Comparison of ENCODE assay signal across 19 mouse cellular contexts in genomic region chr10:76956200-76956599, GRCm38 (mm10). TPM values are rescaled to one million over a fixed set of nuclear protein-coding genes. Genes with fewer than 3 reads are reported as not detected.
A peak's percentile ranks its signal among the peaks of the same experiment; 100 is the strongest.
DNase-seq lines count a peak whose midpoint lies in the region; ATAC-seq and TF ChIP-seq lines count a peak whose summit lies in the region.
"Had no signal": no experiment of that assay in that cellular context is flagged by ENCODE, and none has a peak within 500 bp of the region (broad histone marks: within the 10 kb centered on the region; RNA-seq: fewer than 3 reads in every experiment).

No protein-coding gene starts in this region.

- no peak for TF ChIP-seq CTCF in kidney, adult 2 months (conservative IDR thresholded peaks at IDR 0.05; ENCODE audit: insufficient read depth, insufficient read length, low read depth, low read length)
- TF ChIP-seq CTCF in kidney, postnatal 0 days (IDR thresholded peaks at IDR 0.05; ENCODE audit: low read depth): no peak
- no peak for TF ChIP-seq CTCF in cerebellum, adult 2 months (IDR thresholded peaks at IDR 0.05; ENCODE audit: borderline replicate concordance, insufficient read depth, low read depth, low read length)

- H3K9me3 ChIP-seq in kidney, embryonic 14.5 days (ENCODE audit: control insufficient read depth, low read length): no peaks in the 10 kb centered on the region
- no peaks in the 10 kb centered on the region for H3K9me3 ChIP-seq in kidney, postnatal 0 days (replicated peaks; ENCODE audit: low read length)
- H3K9me3 ChIP-seq: embryonic facial prominence, embryonic 15.5 days; heart, embryonic 12.5 days; hindbrain, embryonic 15.5 days; limb, embryonic 10.5 days; megakaryocyte, embryonic 14.5 days had no signal

- peaks cover 11% of the 10 kb centered on the region for H3K4me1 ChIP-seq in kidney, adult 2 months (ENCODE audit: control insufficient read depth, insufficient read depth, low read length)
- H3K4me1 ChIP-seq in kidney, embryonic 14.5 days (ENCODE audit: control insufficient read depth, insufficient read depth, low read length): 0 out of 2 replicates have a peak, but pooled peaks cover 9% of the 10 kb centered on the region
- no peaks in the 10 kb centered on the region; the same call in 1 of the 2 replicates for H3K4me1 ChIP-seq in kidney, postnatal 0 days (replicated peaks; ENCODE audit: insufficient read depth, low read length)
- H3K4me1 ChIP-seq in cerebellum, adult 2 months (ENCODE audit: control insufficient read depth, insufficient read depth, low read length): peaks cover 5% of the 10 kb centered on the region

- H3K27me3 ChIP-seq in kidney, adult 2 months (replicated peaks; ENCODE audit: control insufficient read depth, insufficient read depth, low read length): no peaks in the 10 kb centered on the region
- H3K27me3 ChIP-seq in kidney, embryonic 14.5 days (ENCODE audit: control insufficient read depth, insufficient read depth, low read length): no peaks in the 10 kb centered on the region
- H3K27me3 ChIP-seq in kidney, postnatal 0 days (ENCODE audit: insufficient read depth, low read length): no peaks in the 10 kb centered on the region
- H3K27me3 ChIP-seq in cerebellum, adult 2 months (ENCODE audit: control insufficient read depth, insufficient read depth, low read length): no peaks in the 10 kb centered on the region
- H3K27me3 ChIP-seq: embryonic facial prominence, embryonic 15.5 days; hindbrain, embryonic 15.5 days had no signal

- no peaks in the 10 kb centered on the region for H3K36me3 ChIP-seq in kidney, adult 2 months (ENCODE audit: control insufficient read depth, insufficient read depth, low read length)
- H3K36me3 ChIP-seq in kidney, embryonic 14.5 days (ENCODE audit: control insufficient read depth, insufficient read depth, low read length): no peaks in the 10 kb centered on the region
- no peaks in the 10 kb centered on the region for H3K36me3 ChIP-seq in kidney, postnatal 0 days (ENCODE audit: insufficient read depth, low read length)
- H3K36me3 ChIP-seq: embryonic facial prominence, embryonic 15.5 days; heart, embryonic 12.5 days; hindbrain, embryonic 15.5 days; limb, embryonic 10.5 days had no signal

- DNase-seq in kidney, adult 2 months: peak; percentile 36
- DNase-seq in kidney, adult 8-10 months: no peak
- DNase-seq in kidney, postnatal 0 days (ENCODE audit: low spot score): peak; percentile 77
- DNase-seq in thymus, postnatal 14 days: peak; percentile 53
- DNase-seq in cerebellum, adult 2 months: no peak
- DNase-seq in heart, adult 8-10 months (ENCODE audit: low spot score): no peak
- DNase-seq: adrenal gland, adult 8-10 months; cerebellum, adult 9-11 months; heart, postnatal 14 days; liver, postnatal 0 days; lung, postnatal 10 days had no signal

- TF ChIP-seq POLR2A in kidney, adult 2 months (IDR thresholded peaks at IDR 0.05; ENCODE audit: low read depth, low read length): no peak
- TF ChIP-seq POLR2A in cerebellum, adult 2 months (IDR thresholded peaks at IDR 0.05; ENCODE audit: borderline replicate concordance, insufficient read depth, low read length): no peak

- no peak overlapping the region for H3K4me2 ChIP-seq in kidney, embryonic 14.5 days (replicated peaks; ENCODE audit: low read depth, low read length)
- no peak overlapping the region for H3K4me2 ChIP-seq in kidney, postnatal 0 days (ENCODE audit: low read length)
- H3K4me2 ChIP-seq: embryonic facial prominence, embryonic 15.5 days; heart, embryonic 12.5 days; hindbrain, embryonic 15.5 days had no signal

- WGBS in kidney, adult 2 months: 21% methylated on average over 6 of the region's 6 CpGs
- WGBS in kidney, embryonic 14.5 days: 24% methylated on average over 6 of the region's 6 CpGs
- 21% methylated on average over 6 of the region's 6 CpGs for WGBS in kidney, postnatal 0 days
- 23% methylated on average over 6 of the region's 6 CpGs for WGBS in cerebellum, adult 2 months

- no peak overlapping the region for H3K4me3 ChIP-seq in kidney, adult 2 months (ENCODE audit: insufficient read depth, low read depth, low read length)
- no peak overlapping the region for H3K4me3 ChIP-seq in kidney, embryonic 14.5 days (ENCODE audit: low read length)
- H3K4me3 ChIP-seq in kidney, postnatal 0 days (replicated peaks; ENCODE audit: low read depth, low read length): no peak overlapping the region
- H3K4me3 ChIP-seq in cerebellum, adult 2 months (replicated peaks; ENCODE audit: insufficient read depth, low read depth, low read length): no peak overlapping the region
- H3K4me3 ChIP-seq: embryonic facial prominence, embryonic 15.5 days; heart, embryonic 12.5 days; hindbrain, embryonic 15.5 days; limb, embryonic 10.5 days; megakaryocyte, embryonic 14.5 days had no signal

- H3K9ac ChIP-seq in kidney, embryonic 14.5 days (ENCODE audit: low read depth, low read length): no peak overlapping the region
- no peak overlapping the region for H3K9ac ChIP-seq in kidney, postnatal 0 days (ENCODE audit: low read depth, low read length)
- H3K9ac ChIP-seq: embryonic facial prominence, embryonic 15.5 days; heart, embryonic 12.5 days; hindbrain, embryonic 15.5 days; liver, postnatal 0 days had no signal

- peak; percentile 94 for ATAC-seq in kidney, embryonic 14.5 days (ENCODE audit: low FRiP score, low TSS enrichment)
- peak; percentile 87 for ATAC-seq in kidney, postnatal 0 days (replicated peaks; ENCODE audit: low FRiP score, low read depth)
- ATAC-seq: intestine, embryonic 16.5 days; liver, postnatal 0 days; midbrain, embryonic 16.5 days had no signal

- H3K27ac ChIP-seq in kidney, adult 2 months (ENCODE audit: insufficient read depth, low read depth, low read length): no peak overlapping the region
- no peak overlapping the region for H3K27ac ChIP-seq in kidney, embryonic 14.5 days (ENCODE audit: low read depth, low read length)
- no peak overlapping the region for H3K27ac ChIP-seq in kidney, postnatal 0 days
- no peak overlapping the region for H3K27ac ChIP-seq in cerebellum, adult 2 months (ENCODE audit: insufficient read depth, low read length)
- H3K27ac ChIP-seq: embryonic facial prominence, embryonic 15.5 days; hindbrain, embryonic 15.5 days; limb, embryonic 10.5 days had no signal

RNA-seq across cellular contexts. Expression of gene Pcbp3, which starts 5.5 kb away (rescaled TPM):
- polyA plus RNA-seq in kidney, adult 2 months (2012; rRNA removed): 19.1 and 23.5 TPM in 2 replicates
- 19.7 and 28.4 TPM in 2 replicates for polyA plus RNA-seq in kidney, embryonic 14.5 days (2014; fragmentation: Nextera tagmentation; extraction: Ambion mirVana)
- 32.3 and 37.8 TPM in 2 replicates for polyA plus RNA-seq in kidney, postnatal 0 days (2015; fragmentation: Nextera tagmentation; extraction: Ambion mirVana)
- 72.3 and 79.5 TPM in 2 replicates for polyA plus RNA-seq in cerebellum, adult 2 months (2012; rRNA removed)
- 1 to 10 TPM; 2.5 to 4.3 (median 3.1) TPM for total RNA-seq in heart, adult 8-10 months (2022)

Comparison
In these comparisons a context has a peak if more than half of its experiments do, and no peak if none do; other contexts are left out.
1. DNase-seq: peak in kidney, adult 2 months (single experiment), kidney, postnatal 0 days (single experiment) and thymus, postnatal 14 days (single experiment); none in kidney, adult 8-10 months (0 of 2), cerebellum, adult 2 months (0 of 2) and heart, adult 8-10 months (single experiment).